Mouse (Mus musculus): ENCODE measurements around the gene Shisa7. TPM values are rescaled to one million over a fixed set of nuclear protein-coding genes. Genes with fewer than 3 reads are reported as not detected.
A peak's percentile ranks its signal among the peaks of the same experiment; 100 is the strongest.
"Not testable (repeated sequence)": the region's sequence is repeated elsewhere in the genome, so short reads cannot be mapped to it uniquely, and the experiment has no call there.

The Shisa7 gene
- polyA plus RNA-seq, 1 experiment from 2014 or later = 0.99 TPM

DNA sequence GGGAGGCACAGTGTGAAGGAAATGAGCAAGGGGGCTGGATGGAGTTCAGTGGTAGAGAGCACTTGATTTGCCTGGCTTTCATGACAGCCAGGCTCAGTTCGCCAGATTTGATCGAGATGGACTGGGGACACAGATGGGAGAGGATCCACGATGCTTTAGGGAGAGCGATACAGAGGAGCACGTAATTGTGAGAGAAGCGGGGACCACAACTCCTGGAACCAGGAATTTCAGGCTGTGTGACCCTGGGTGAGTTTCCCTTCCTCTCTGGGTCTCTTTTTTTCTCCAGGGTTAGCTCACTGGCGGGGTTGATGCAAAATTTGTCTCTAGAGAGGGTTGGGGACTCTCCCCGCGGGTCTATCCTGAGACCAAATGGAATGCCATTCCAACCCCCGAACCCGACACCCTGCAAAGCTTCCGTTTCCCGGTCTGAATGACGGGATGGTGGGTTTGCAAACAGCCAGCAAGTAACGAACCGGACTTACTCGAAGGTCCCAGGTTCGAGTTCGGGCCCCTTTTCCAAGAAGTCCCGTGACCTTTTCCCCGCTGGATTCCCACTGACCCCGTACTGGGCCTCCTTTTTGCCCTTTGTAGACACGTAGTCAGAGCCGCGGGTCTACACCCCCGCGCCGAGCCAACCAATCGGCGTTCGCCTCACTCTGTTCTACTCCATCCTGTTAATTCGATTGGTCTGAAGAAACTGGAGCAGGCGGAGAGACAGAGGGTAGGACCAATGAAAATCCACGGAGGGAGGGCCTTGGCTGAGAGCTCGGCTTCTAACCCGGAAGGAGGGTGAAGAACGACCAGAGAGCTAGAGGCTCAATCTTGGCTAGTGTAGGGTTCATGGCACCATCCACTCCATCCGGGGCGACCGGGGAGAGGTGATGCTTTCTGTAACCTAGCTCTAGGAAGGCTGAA is 21.3 kb upstream of the Shisa7 start:
- Histone ChIP-seq H3K27me3 (ENCODE audit: control insufficient read depth, insufficient read depth, low read depth, low read length) (no peaks in the 10 kb centered on the region), H3K36me3 (ENCODE audit: control insufficient read depth, insufficient read depth, low read length) (no peaks in the 10 kb centered on the region), H3K4me2 (ENCODE audit: low read depth, low read length) (peak overlapping the region; percentile 77), H3K4me1 (replicated peaks; ENCODE audit: control insufficient read depth, insufficient read depth, low read length) (peaks cover 22% of the 10 kb centered on the region), H3K4me3 (ENCODE audit: low read length) (peak overlapping the region; percentile 66), H3K27ac (ENCODE audit: low read length) (peak overlapping the region; percentile 80), H3K9ac (ENCODE audit: low read length) (peak overlapping the region; percentile 84), H3K9me3 (ENCODE audit: control insufficient read depth, low read length) (no peaks in the 10 kb centered on the region; the same call in 1 of the 2 replicates)
- WGBS = 4% methylated on average over 40 of the region's 40 CpGs
- peak; percentile 99 for ATAC-seq (ENCODE audit: low read depth)

GRCm38 (mm10) chr7:4865090-4865489 is 20.6 kb upstream of the Shisa7 start:
- H3K4me3 ChIP-seq (ENCODE audit: low read length) = peak overlapping the region; percentile 66
- ATAC-seq (ENCODE audit: low read depth) = no peak
- H3K36me3 ChIP-seq (ENCODE audit: control insufficient read depth, insufficient read depth, low read length) = no peaks in the 10 kb centered on the region
- no peaks in the 10 kb centered on the region for H3K27me3 ChIP-seq (ENCODE audit: control insufficient read depth, insufficient read depth, low read depth, low read length)
- 66% methylated on average over 5 of the region's 5 CpGs for WGBS
- H3K4me2 ChIP-seq (ENCODE audit: low read depth, low read length) = peak overlapping the region; percentile 77
- no peaks in the 10 kb centered on the region; the same call in 1 of the 2 replicates for H3K9me3 ChIP-seq (ENCODE audit: control insufficient read depth, low read length)
- peak overlapping the region; percentile 76; the same call in 1 of the 2 replicates for H3K27ac ChIP-seq (ENCODE audit: low read length)
- peak overlapping the region; percentile 84; the same call in 1 of the 2 replicates for H3K9ac ChIP-seq (ENCODE audit: low read length)
- H3K4me1 ChIP-seq (replicated peaks; ENCODE audit: control insufficient read depth, insufficient read depth, low read length) = peaks cover 22% of the 10 kb centered on the region

DNA sequence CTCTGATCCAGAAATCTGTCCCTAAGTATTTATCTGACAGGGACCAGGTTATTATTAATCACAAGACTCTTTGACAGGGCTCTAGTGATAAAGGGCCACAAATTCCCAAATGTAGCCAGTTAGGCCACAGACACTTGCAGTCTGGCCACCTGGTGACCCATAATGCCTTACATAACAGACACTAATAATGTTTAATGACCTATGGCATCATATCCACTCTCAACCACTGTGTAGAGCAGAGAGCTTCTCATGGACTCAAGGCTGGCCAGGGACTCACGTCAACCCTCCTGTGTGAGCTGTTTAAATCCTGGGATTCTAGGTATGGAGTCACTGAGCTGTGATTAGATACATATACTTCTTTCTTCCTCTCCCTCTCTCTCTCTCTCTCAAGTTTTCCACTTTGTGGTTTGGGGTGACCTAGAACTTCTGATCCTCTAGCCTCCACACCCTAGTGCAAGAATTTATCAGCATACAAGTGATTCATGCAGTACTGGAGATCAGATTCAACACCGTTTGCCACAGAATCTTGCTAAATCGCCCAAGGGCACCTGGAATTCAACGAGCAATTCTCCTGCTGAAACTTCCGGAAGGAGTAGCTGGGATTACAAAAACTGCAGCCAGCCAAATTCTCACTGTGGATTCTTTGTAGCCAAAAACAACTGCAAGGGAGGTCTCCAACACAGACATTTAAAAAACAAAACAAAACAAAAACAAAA is 19.8 kb upstream of the Shisa7 start:
- H3K4me2 ChIP-seq (ENCODE audit: low read depth, low read length) = no peak overlapping the region
- 67% methylated on average over 5 of the region's 5 CpGs for WGBS
- H3K27me3 ChIP-seq (ENCODE audit: control insufficient read depth, insufficient read depth, low read depth, low read length) = no peaks in the 10 kb centered on the region
- H3K4me3 ChIP-seq (ENCODE audit: low read length) = no peak overlapping the region
- H3K27ac ChIP-seq (ENCODE audit: low read length) = no peak overlapping the region
- no peaks in the 10 kb centered on the region for H3K36me3 ChIP-seq (ENCODE audit: control insufficient read depth, insufficient read depth, low read length)
- H3K9me3 ChIP-seq (ENCODE audit: control insufficient read depth, low read length) = no peaks in the 10 kb centered on the region; the same call in 1 of the 2 replicates
- H3K4me1 ChIP-seq (replicated peaks; ENCODE audit: control insufficient read depth, insufficient read depth, low read length) = peaks cover 22% of the 10 kb centered on the region
- no peak overlapping the region for H3K9ac ChIP-seq (ENCODE audit: low read length)
- no peak for ATAC-seq (ENCODE audit: low read depth)

GRCm38 (mm10) chr7:4863541-4864080 is 19.1 kb upstream of the Shisa7 start:
- H3K27ac ChIP-seq (ENCODE audit: low read length) = peak overlapping the region; percentile 68
- H3K36me3 ChIP-seq (ENCODE audit: control insufficient read depth, insufficient read depth, low read length) = no peaks in the 10 kb centered on the region
- H3K4me2 ChIP-seq (ENCODE audit: low read depth, low read length) = no peak overlapping the region
- 68% methylated on average over 7 of the region's 7 CpGs for WGBS
- no peak for ATAC-seq (ENCODE audit: low read depth)
- no peak overlapping the region for H3K4me3 ChIP-seq (ENCODE audit: low read length)
- peaks cover 22% of the 10 kb centered on the region for H3K4me1 ChIP-seq (replicated peaks; ENCODE audit: control insufficient read depth, insufficient read depth, low read length)
- H3K9ac ChIP-seq (ENCODE audit: low read length) = no peak overlapping the region
- H3K9me3 ChIP-seq (ENCODE audit: control insufficient read depth, low read length) = no peaks in the 10 kb centered on the region; the same call in 1 of the 2 replicates
- H3K27me3 ChIP-seq (ENCODE audit: control insufficient read depth, insufficient read depth, low read depth, low read length) = no peaks in the 10 kb centered on the region

- Histone ChIP-seq H3K4me2 (ENCODE audit: low read depth, low read length) (no peak overlapping the region), H3K9ac (ENCODE audit: low read length) (no peak overlapping the region), H3K36me3 (ENCODE audit: control insufficient read depth, insufficient read depth, low read length) (no peaks in the 10 kb centered on the region), H3K27ac (ENCODE audit: low read length) (peak overlapping the region; percentile 68), H3K4me3 (ENCODE audit: low read length) (no peak overlapping the region), H3K9me3 (ENCODE audit: control insufficient read depth, low read length) (no peaks in the 10 kb centered on the region; the same call in 1 of the 2 replicates), H3K4me1 (replicated peaks; ENCODE audit: control insufficient read depth, insufficient read depth, low read length) (peaks cover 22% of the 10 kb centered on the region), H3K27me3 (ENCODE audit: control insufficient read depth, insufficient read depth, low read depth, low read length) (no peaks in the 10 kb centered on the region)
- WGBS = 9% methylated on average over 1 of the region's 1 CpGs
- ATAC-seq (ENCODE audit: low read depth) = peak; percentile 13; the same call in 1 of the 2 replicates
Observed at GRCm38 (mm10) chr7:4863041-4863440, 18.5 kb upstream of the Shisa7 start.

DNA sequence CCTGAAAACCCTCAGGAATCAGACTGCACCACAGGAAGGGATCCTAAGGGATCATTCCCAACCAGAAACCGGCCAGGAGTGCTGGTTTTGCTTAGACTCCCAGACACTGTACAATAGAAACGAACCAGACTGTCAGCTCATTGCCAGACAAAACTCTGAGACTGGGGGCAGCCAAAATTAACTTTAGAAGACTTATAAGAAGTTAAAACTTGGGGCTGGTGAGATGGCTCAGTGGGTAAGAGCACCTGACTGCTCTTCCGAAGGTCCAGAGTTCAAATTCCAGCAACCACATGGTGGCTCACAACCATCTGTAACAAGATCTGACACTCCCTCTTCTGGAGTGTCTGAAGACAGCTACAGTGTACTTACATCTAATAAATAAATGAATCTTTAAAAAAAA is 16.4 kb upstream of the Shisa7 start:
- not testable (repeated sequence) for H3K9ac ChIP-seq (ENCODE audit: low read length); H3K9me3 ChIP-seq (ENCODE audit: control insufficient read depth, low read length); H3K4me2 ChIP-seq (ENCODE audit: low read depth, low read length); H3K27ac ChIP-seq (ENCODE audit: low read length); H3K27me3 ChIP-seq (ENCODE audit: control insufficient read depth, insufficient read depth, low read depth, low read length); ATAC-seq (ENCODE audit: low read depth); H3K4me3 ChIP-seq (ENCODE audit: low read length); H3K36me3 ChIP-seq (ENCODE audit: control insufficient read depth, insufficient read depth, low read length)
- WGBS = 69% methylated on average over 3 of the region's 3 CpGs
- H3K4me1 ChIP-seq (replicated peaks; ENCODE audit: control insufficient read depth, insufficient read depth, low read length) = peaks cover 14% of the 10 kb centered on the region

- H3K4me2 ChIP-seq (ENCODE audit: low read depth, low read length) = no peak overlapping the region
- no peak overlapping the region for H3K27ac ChIP-seq (ENCODE audit: low read length)
- H3K4me3 ChIP-seq (ENCODE audit: low read length) = no peak overlapping the region
- WGBS = 29% methylated on average over 12 of the region's 12 CpGs
- H3K9me3 ChIP-seq (ENCODE audit: control insufficient read depth, low read length) = no peaks in the 10 kb centered on the region
- no peak overlapping the region for H3K9ac ChIP-seq (ENCODE audit: low read length)
- H3K4me1 ChIP-seq (replicated peaks; ENCODE audit: control insufficient read depth, insufficient read depth, low read length) = peaks cover 9% of the 10 kb centered on the region
- ATAC-seq (ENCODE audit: low read depth) = no peak
- no peaks in the 10 kb centered on the region for H3K36me3 ChIP-seq (ENCODE audit: control insufficient read depth, insufficient read depth, low read length)
- H3K27me3 ChIP-seq (ENCODE audit: control insufficient read depth, insufficient read depth, low read depth, low read length) = no peaks in the 10 kb centered on the region
Observed at GRCm38 (mm10) chr7:4859418-4859978, 15.0 kb upstream of the Shisa7 start.

GRCm38 (mm10) chr7:4857321-4857720 is 12.8 kb upstream of the Shisa7 start:
- Histone ChIP-seq H3K4me3 (ENCODE audit: low read length) (no peak overlapping the region), H3K9ac (ENCODE audit: low read length) (no peak overlapping the region), H3K36me3 (ENCODE audit: control insufficient read depth, insufficient read depth, low read length) (no peaks in the 10 kb centered on the region), H3K27ac (ENCODE audit: low read length) (no peak overlapping the region), H3K4me2 (ENCODE audit: low read depth, low read length) (no peak overlapping the region), H3K27me3 (ENCODE audit: control insufficient read depth, insufficient read depth, low read depth, low read length) (no peaks in the 10 kb centered on the region), H3K9me3 (ENCODE audit: control insufficient read depth, low read length) (no peaks in the 10 kb centered on the region), H3K4me1 (replicated peaks; ENCODE audit: control insufficient read depth, insufficient read depth, low read length) (no peaks in the 10 kb centered on the region)
- no peak for ATAC-seq (ENCODE audit: low read depth)
- WGBS = 54% methylated on average over 7 of the region's 7 CpGs

- H3K4me1 ChIP-seq (replicated peaks; ENCODE audit: control insufficient read depth, insufficient read depth, low read length) = no peaks in the 10 kb centered on the region
- H3K9ac ChIP-seq (ENCODE audit: low read length) = no peak overlapping the region
- 85% methylated on average over 9 of the region's 9 CpGs for WGBS
- no peak overlapping the region for H3K4me3 ChIP-seq (ENCODE audit: low read length)
- ATAC-seq (ENCODE audit: low read depth) = no peak
- H3K9me3 ChIP-seq (ENCODE audit: control insufficient read depth, low read length) = no peaks in the 10 kb centered on the region
- H3K4me2 ChIP-seq (ENCODE audit: low read depth, low read length) = no peak overlapping the region
- H3K27ac ChIP-seq (ENCODE audit: low read length) = no peak overlapping the region
- no peaks in the 10 kb centered on the region for H3K36me3 ChIP-seq (ENCODE audit: control insufficient read depth, insufficient read depth, low read length)
- H3K27me3 ChIP-seq (ENCODE audit: control insufficient read depth, insufficient read depth, low read depth, low read length) = no peaks in the 10 kb centered on the region
Observed at GRCm38 (mm10) chr7:4856508-4856907, 12.0 kb upstream of the Shisa7 start.
